Mouse (Mus musculus): ENCODE data around the gene Kat6b. TPM values are rescaled to one million over a fixed set of nuclear protein-coding genes. Genes with fewer than 3 reads are reported as not detected.

Kat6b gene
- total and polyA plus RNA-seq, 2 experiments from 2014 or later = 15.2 to 23.1 TPM

DNA sequence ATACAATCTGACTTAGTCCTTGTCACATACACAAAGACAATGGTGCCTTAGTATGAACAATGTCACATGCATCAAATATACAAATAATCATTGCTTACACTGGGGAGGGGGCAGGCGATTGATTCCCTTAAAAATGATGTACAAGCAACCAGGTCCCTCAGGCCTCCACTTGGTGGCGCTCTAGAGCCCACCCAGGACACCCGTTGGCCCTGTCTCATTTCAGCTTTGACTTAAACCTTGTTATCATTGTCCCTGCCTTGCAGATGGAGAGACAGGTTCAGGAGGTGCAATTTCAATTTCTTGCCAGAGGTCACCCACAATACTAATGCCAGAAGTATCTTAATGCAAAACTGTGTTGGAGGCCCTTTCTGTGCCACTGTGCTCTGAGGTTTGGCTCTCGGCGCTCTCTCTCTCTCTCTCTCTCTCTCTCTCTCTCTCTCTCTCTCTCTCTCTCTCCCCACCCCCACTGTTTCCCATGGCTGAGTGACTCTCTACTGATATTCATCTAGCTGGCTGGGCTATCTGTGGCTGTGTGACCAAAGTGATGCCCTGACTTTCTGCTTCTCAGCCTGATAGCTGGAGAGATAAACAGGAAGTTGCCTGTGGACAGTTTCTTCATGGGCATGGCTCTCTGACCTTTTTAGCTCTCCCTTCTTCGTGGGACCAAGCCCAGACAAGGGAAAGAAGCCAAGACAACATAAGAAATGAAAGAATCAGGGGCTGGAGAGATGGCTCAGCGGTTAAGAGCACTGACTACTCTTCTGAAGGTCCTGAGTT is 197.5 kb downstream of the Kat6b start:
- H3K9me3 ChIP-seq (ENCODE audit: low read length) = no peaks in the 10 kb centered on the region
- H3K4me1 ChIP-seq (ENCODE audit: insufficient read depth, low read length) = no peaks in the 10 kb centered on the region
- DNase-seq (ENCODE audit: low spot score) (peak; percentile 66), ATAC-seq (ENCODE audit: low FRiP score) (no peak)
- H3K4me2 ChIP-seq (ENCODE audit: low read depth, low read length, poor library complexity, severe bottlenecking) = no peak overlapping the region
- no peak overlapping the region for H3K4me3 ChIP-seq (ENCODE audit: low read depth, low read length)
- no peak overlapping the region for H3K27ac ChIP-seq (ENCODE audit: low read depth, low read length)
- 36% methylated on average over 7 of the region's 7 CpGs for WGBS
- no peak overlapping the region for H3K9ac ChIP-seq (replicated peaks; ENCODE audit: low read length, poor library complexity, severe bottlenecking)
- peak; percentile 76 for TF ChIP-seq CTCF (IDR thresholded peaks at IDR 0.05)
- H3K36me3 ChIP-seq (ENCODE audit: insufficient read depth, low read length) = no peaks in the 10 kb centered on the region
- no peaks in the 10 kb centered on the region for H3K27me3 ChIP-seq (ENCODE audit: insufficient read depth, low read length)

GRCm38 (mm10) chr14:21679631-21680201 is 198.5 kb downstream of the Kat6b start:
- Histone ChIP-seq H3K4me3 (ENCODE audit: low read depth, low read length) (no peak overlapping the region), H3K27me3 (ENCODE audit: insufficient read depth, low read length) (no peaks in the 10 kb centered on the region), H3K9me3 (ENCODE audit: low read length) (no peaks in the 10 kb centered on the region), H3K4me1 (ENCODE audit: insufficient read depth, low read length) (no peaks in the 10 kb centered on the region), H3K4me2 (ENCODE audit: low read depth, low read length, poor library complexity, severe bottlenecking) (no peak overlapping the region), H3K36me3 (ENCODE audit: insufficient read depth, low read length) (no peaks in the 10 kb centered on the region), H3K27ac (ENCODE audit: low read depth, low read length) (no peak overlapping the region), H3K9ac (replicated peaks; ENCODE audit: low read length, poor library complexity, severe bottlenecking) (no peak overlapping the region)
- peak; percentile 33 for DNase-seq (ENCODE audit: low spot score)
- ATAC-seq (ENCODE audit: low FRiP score) = no peak
- WGBS = 25% methylated on average over 8 of the region's 8 CpGs
- no peak for TF ChIP-seq CTCF (IDR thresholded peaks at IDR 0.05)

DNA sequence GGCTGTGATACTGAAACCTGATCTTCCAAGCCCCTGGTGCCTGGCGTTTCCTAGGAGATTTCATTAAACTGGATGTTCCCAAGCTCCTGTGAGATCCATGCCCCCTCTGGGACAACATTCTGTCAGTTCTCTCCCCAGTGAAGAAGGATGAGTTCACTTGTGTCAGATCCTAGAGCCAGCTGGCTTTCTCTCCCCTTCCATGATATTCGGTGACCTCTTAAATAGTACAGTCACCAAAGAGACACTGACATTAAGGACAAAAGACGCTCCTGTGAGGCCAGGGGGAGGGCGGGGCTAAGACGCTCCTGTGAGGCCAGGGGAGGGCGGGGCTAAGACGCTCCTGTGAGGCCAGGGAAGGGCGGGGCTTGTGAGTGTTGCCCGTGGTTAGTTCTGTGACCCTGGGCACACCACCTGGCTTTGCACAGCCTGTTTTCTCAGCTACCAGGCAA is 201.5 kb downstream of the Kat6b start:
- WGBS = 2% methylated on average over 9 of the region's 9 CpGs
- Histone ChIP-seq H3K27me3 (ENCODE audit: insufficient read depth, low read length) (peaks cover 4% of the 10 kb centered on the region; the same call in 1 of the 2 replicates), H3K9me3 (ENCODE audit: low read length) (no peaks in the 10 kb centered on the region), H3K4me2 (ENCODE audit: low read depth, low read length, poor library complexity, severe bottlenecking) (peak overlapping the region; percentile 32), H3K4me1 (ENCODE audit: insufficient read depth, low read length) (no peaks in the 10 kb centered on the region), H3K4me3 (ENCODE audit: low read depth, low read length) (no peak overlapping the region), H3K9ac (replicated peaks; ENCODE audit: low read length, poor library complexity, severe bottlenecking) (no peak overlapping the region), H3K27ac (ENCODE audit: low read depth, low read length) (0 out of 2 replicates have a peak overlapping the region, but pooled peaks have one; percentile 32), H3K36me3 (ENCODE audit: insufficient read depth, low read length) (no peaks in the 10 kb centered on the region)
- no peak for TF ChIP-seq CTCF (IDR thresholded peaks at IDR 0.05)
- ATAC-seq (ENCODE audit: low FRiP score) = no peak
- DNase-seq (ENCODE audit: low spot score) = peak; percentile 49

- Histone ChIP-seq H3K9ac (replicated peaks; ENCODE audit: low read length, poor library complexity, severe bottlenecking) (no peak overlapping the region), H3K4me3 (ENCODE audit: low read depth, low read length) (no peak overlapping the region), H3K4me2 (ENCODE audit: low read depth, low read length, poor library complexity, severe bottlenecking) (no peak overlapping the region), H3K27me3 (ENCODE audit: insufficient read depth, low read length) (peaks cover 4% of the 10 kb centered on the region; the same call in 1 of the 2 replicates), H3K9me3 (ENCODE audit: low read length) (no peaks in the 10 kb centered on the region), H3K36me3 (ENCODE audit: insufficient read depth, low read length) (no peaks in the 10 kb centered on the region), H3K4me1 (ENCODE audit: insufficient read depth, low read length) (no peaks in the 10 kb centered on the region), H3K27ac (ENCODE audit: low read depth, low read length) (no peak overlapping the region)
- ATAC-seq (ENCODE audit: low FRiP score) = no peak
- DNase-seq (ENCODE audit: low spot score) = no peak
- WGBS = 70% methylated on average over 4 of the region's 4 CpGs
- no peak for TF ChIP-seq CTCF (IDR thresholded peaks at IDR 0.05)
Measured at GRCm38 (mm10) chr14:21683834-21684233, 202.6 kb downstream of the Kat6b start.

DNA sequence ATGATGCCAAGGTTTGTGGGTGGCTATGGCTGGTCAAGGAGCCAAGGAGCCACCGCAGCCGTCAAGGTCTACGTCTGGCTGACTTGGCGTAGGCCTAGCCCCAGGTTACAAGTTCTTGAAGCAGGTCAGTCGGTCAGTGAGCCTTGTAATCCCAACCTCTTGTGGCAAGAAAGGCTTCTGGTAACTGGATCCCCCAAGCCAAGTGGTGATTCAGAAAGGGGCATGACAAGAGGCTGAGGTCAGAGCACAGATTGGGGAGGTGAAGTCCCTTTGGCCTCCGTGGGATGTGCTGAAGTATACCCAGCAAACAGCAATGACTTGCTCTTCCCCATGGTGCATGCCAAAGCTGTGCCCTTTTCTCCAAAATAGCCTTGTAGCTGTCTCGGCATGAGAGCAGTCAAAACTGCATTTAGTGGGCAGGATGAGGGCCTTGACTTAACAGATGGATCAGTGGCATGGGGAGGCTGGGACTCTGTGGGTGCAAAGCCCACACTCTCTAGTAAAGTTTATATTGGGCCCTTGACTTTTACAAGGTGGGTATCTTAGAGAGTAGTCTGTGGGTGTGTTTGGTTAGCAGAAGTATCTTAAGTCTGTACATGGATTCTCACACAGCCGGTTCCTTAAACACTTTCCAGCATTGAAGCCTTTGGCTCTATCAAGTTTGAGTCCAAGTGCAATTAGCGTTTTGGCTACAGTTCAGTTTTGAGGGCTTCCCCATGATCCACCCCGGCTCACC is 204.3 kb downstream of the Kat6b start:
- no peak overlapping the region for H3K4me2 ChIP-seq (ENCODE audit: low read depth, low read length, poor library complexity, severe bottlenecking)
- DNase-seq (ENCODE audit: low spot score) (no peak), ATAC-seq (ENCODE audit: low FRiP score) (no peak)
- H3K27me3 ChIP-seq (ENCODE audit: insufficient read depth, low read length) = peaks cover 4% of the 10 kb centered on the region; the same call in 1 of the 2 replicates
- TF ChIP-seq CTCF (IDR thresholded peaks at IDR 0.05) = no peak
- no peak overlapping the region for H3K27ac ChIP-seq (ENCODE audit: low read depth, low read length)
- no peaks in the 10 kb centered on the region for H3K9me3 ChIP-seq (ENCODE audit: low read length)
- H3K4me3 ChIP-seq (ENCODE audit: low read depth, low read length) = no peak overlapping the region
- no peak overlapping the region for H3K9ac ChIP-seq (replicated peaks; ENCODE audit: low read length, poor library complexity, severe bottlenecking)
- no peaks in the 10 kb centered on the region for H3K36me3 ChIP-seq (ENCODE audit: insufficient read depth, low read length)
- H3K4me1 ChIP-seq (ENCODE audit: insufficient read depth, low read length) = no peaks in the 10 kb centered on the region
- WGBS = 88% methylated on average over 10 of the region's 10 CpGs
